Mouse (Mus musculus) embryonic facial prominence, embryonic 13.5 days (tissue): ENCODE data around the gene Sorbs2. TPM values are rescaled to one million over a fixed set of nuclear protein-coding genes. Genes with fewer than 3 reads are reported as not detected.

ENCODE experiments used
- ATAC-seq: fragments of 200-750 bp; cut with Nextera tagmentation; 2 replicates; pipeline ENCODE4 v1.8.0; 2017; ENCODE audit warnings: low read depth; ENCODE audit not compliant: insufficient number of reproducible peaks, insufficient read depth, low FRiP score, low TSS enrichment
- H3K27ac ChIP-seq: fragments of 300-500 bp; sonication (generic); 2 replicates; pipeline ENCODE4 v1.5.1; 2015; ENCODE audit warnings: moderate library complexity, mild to moderate bottlenecking, inconsistent platforms
- H3K27me3 ChIP-seq: fragments of 300-500 bp; sonication (generic); 2 replicates; pipeline ENCODE4 v1.6.1; 2015; ENCODE audit warnings: mild to moderate bottlenecking, inconsistent platforms
- H3K36me3 ChIP-seq: fragments of 300-500 bp; sonication (generic); 2 replicates; pipeline ENCODE4 v1.6.1; 2015; ENCODE audit warnings: mild to moderate bottlenecking, inconsistent platforms
- H3K4me1 ChIP-seq: fragments of 300-500 bp; sonication (generic); 2 replicates; pipeline ENCODE4 v1.6.1; 2015; ENCODE audit warnings: inconsistent platforms
- H3K4me2 ChIP-seq: fragments of 300-500 bp; sonication (generic); 2 replicates; pipeline ENCODE4 v1.6.1; 2015; ENCODE audit warnings: moderate library complexity, mild to moderate bottlenecking, inconsistent platforms
- H3K4me3 ChIP-seq: fragments of 300-500 bp; sonication (generic); 2 replicates; pipeline ENCODE4 v1.5.1; 2015; ENCODE audit warnings: mild to moderate bottlenecking, inconsistent platforms
- H3K9ac ChIP-seq: fragments of 300-500 bp; sonication (generic); 2 replicates; pipeline ENCODE4 v1.6.1; 2015; ENCODE audit warnings: mild to moderate bottlenecking, inconsistent platforms
- H3K9me3 ChIP-seq: fragments of 300-500 bp; sonication (generic); 2 replicates; pipeline ENCODE4 v1.6.1; 2016; ENCODE audit warnings: inconsistent platforms
- WGBS: fragments of 180-500 bp; shearing (Covaris S2); methylation state at CpG from one replicate; pipeline ENCODE4 v1.1.7; 2015; ENCODE audit warnings: mixed read lengths; 5-methylcytosine and 5-hydroxymethylcytosine counted together
- polyA plus RNA-seq: library from polyadenylated mRNA; unstranded; fragments of >200 nt; fragmentation: Nextera tagmentation; extraction: Ambion mirVana; gene quantifications from 2 replicates; pipeline ENCODE4 v1.2.1, GENCODE M21; 2015

The Sorbs2 gene
- polyA plus RNA-seq, 1 experiment from 2014 or later: 24.5 TPM

DNA sequence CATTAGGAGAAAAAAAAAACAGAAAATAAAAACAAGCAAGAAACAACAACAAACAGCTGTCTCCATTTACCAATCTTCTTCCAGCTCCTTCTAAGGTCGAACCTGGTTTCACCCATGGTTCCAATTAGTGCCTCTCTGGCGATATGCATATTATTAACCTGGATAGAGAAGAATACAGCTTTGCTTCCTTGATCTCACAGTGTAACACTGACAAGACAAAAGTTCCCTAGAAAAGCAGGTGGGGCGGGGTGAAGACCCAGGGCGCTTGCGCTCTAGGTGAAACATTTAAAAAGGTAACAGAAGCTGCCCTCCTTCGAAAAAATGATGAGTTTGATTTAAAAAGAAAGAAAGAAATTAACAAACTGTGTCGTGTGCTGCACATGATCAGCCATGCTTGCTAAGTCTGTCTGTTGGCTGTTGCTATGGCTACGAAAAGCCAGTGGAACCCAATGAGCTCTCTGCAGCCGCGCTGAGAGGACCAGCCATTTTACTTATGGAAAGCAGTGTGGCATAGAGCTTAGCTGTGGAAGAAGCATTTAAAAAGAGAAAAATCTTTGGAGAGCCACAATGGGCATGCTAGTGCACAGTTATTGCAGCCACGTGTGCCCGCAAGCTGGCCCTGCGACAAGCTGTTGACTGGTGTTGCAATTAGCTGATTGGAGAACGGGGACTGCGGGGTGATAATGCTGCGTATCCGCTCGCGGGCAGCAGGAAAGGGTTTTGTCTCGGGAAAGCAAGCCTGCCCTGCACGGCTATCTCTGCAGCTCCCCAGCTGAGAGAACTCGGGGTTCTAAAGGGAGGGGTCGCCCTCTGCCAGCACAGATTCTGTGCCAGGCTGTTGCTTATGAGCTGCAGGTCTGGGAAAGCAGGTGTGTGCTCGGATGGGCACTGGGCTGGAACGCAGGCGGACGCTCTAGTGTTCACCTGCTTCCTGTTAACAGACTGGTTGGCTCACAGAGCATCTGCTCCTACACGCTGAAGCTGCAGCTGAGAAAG lies 120.0 kb downstream of the Sorbs2 start:
- Histone ChIP-seq H3K4me2 (peak overlapping the region; percentile 90), H3K27me3 (peaks cover 15% of the 10 kb centered on the region; the same call in 1 of the 2 replicates), H3K36me3 (no peaks in the 10 kb centered on the region), H3K9ac (peak overlapping the region; percentile 72), H3K4me1 (0 out of 2 replicates have a peak, but pooled peaks cover 3% of the 10 kb centered on the region), H3K9me3 (no peaks in the 10 kb centered on the region), H3K4me3 (peak overlapping the region; percentile 62), H3K27ac (peak overlapping the region; percentile 72)
- ATAC-seq: peak; percentile 83
- WGBS: 1% methylated on average over 28 of the region's 28 CpGs

DNA sequence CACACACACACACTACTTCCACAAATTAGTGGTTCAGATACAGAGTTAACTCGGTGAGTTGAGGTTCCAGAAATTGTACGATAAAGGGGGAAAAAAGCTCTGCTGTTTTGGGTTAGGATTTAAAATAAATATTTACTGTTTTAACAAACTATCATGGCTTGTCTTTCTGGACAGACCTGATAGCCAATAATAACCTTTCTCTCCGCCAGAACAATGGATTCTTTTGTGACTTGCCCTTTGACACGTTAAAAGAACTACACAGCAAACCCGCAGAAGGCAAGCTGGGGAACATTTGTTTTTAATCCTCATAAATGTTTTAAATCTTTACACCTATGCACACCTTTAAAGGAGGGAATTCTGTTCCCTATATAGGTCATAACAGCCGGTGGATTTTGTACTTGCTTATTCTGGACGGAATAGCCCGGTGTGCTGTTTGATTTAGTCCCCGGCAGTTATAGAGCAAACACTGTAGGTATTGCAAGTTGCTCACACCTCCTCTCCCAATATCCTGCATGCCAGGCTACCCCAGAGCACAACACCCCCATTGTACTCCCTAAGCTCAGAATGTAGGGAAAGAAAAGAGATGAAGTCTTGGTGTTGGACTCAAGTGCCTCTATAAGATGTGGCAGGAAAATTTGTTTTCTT lies 121.0 kb downstream of the Sorbs2 start:
- Histone ChIP-seq H3K27ac (no peak overlapping the region), H3K36me3 (no peaks in the 10 kb centered on the region), H3K4me3 (peak overlapping the region; percentile 62), H3K27me3 (peaks cover 15% of the 10 kb centered on the region; the same call in 1 of the 2 replicates), H3K4me2 (peak overlapping the region; percentile 90), H3K9me3 (no peaks in the 10 kb centered on the region), H3K4me1 (0 out of 2 replicates have a peak, but pooled peaks cover 3% of the 10 kb centered on the region), H3K9ac (peak overlapping the region; percentile 72; the same call in 1 of the 2 replicates)
- ATAC-seq: no peak
- 21% methylated on average over 9 of the region's 9 CpGs for WGBS

DNA sequence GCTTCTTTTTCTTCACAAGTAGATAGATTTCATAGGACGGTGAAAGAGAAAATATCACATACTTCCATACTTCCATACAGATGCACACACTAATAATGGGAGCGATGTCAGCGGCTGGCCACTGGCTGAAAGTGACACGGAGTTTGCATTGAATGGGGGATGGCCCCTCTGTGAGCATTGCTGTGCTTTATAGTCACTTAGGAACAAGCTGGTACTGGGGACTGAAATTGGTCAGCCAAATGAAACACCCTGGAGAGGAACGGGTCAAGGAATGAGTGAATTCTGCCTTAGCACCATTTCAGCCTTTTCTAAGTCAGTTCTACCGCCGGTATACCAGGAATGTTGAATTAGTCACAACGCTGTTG lies 121.5 kb downstream of the Sorbs2 start:
- Histone ChIP-seq H3K9me3 (no peaks in the 10 kb centered on the region), H3K4me3 (peak overlapping the region; percentile 62), H3K4me1 (0 out of 2 replicates have a peak, but pooled peaks cover 3% of the 10 kb centered on the region), H3K36me3 (no peaks in the 10 kb centered on the region), H3K27me3 (peaks cover 15% of the 10 kb centered on the region; the same call in 1 of the 2 replicates), H3K27ac (no peak overlapping the region), H3K9ac (no peak overlapping the region), H3K4me2 (peak overlapping the region; percentile 90)
- WGBS: 65% methylated on average over 8 of the region's 8 CpGs
- no peak for ATAC-seq

GRCm38 (mm10) chr8:45631023-45631422 lies 123.4 kb downstream of the Sorbs2 start:
- H3K27me3 ChIP-seq: peaks cover 15% of the 10 kb centered on the region; the same call in 1 of the 2 replicates
- WGBS: 69% methylated on average over 8 of the region's 8 CpGs
- no peak overlapping the region for H3K4me2 ChIP-seq
- no peaks in the 10 kb centered on the region for H3K36me3 ChIP-seq
- 0 out of 2 replicates have a peak, but pooled peaks cover 3% of the 10 kb centered on the region for H3K4me1 ChIP-seq
- no peaks in the 10 kb centered on the region for H3K9me3 ChIP-seq
- ATAC-seq: no peak
- no peak overlapping the region for H3K27ac ChIP-seq
- H3K9ac ChIP-seq: no peak overlapping the region
- no peak overlapping the region for H3K4me3 ChIP-seq

DNA sequence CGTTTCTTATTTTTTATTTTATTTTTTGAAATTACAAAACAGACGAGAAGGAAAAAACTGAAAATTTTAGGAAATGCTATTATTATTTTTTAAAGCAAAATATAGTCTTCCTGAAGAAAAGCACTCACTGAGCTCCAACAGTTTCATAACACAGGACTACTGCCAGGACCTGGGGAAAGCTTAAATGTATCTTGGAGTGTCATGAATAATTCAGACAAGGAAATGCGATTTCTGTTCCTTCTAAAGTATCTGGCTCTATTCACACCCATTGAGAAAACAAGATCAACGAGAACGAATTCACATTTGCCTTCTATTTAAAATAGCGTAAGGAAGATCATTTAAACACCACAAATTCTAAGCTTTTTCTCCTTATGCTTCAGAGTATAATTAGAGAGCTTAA lies 127.6 kb downstream of the Sorbs2 start:
- H3K36me3 ChIP-seq: no peaks in the 10 kb centered on the region
- no peak overlapping the region for H3K27ac ChIP-seq
- no peaks in the 10 kb centered on the region for H3K9me3 ChIP-seq
- WGBS: 75% methylated on average over 6 of the region's 6 CpGs
- H3K4me1 ChIP-seq: no peaks in the 10 kb centered on the region
- H3K9ac ChIP-seq: no peak overlapping the region
- no peaks in the 10 kb centered on the region for H3K27me3 ChIP-seq
- H3K4me2 ChIP-seq: no peak overlapping the region
- ATAC-seq: no peak
- H3K4me3 ChIP-seq: no peak overlapping the region

- ATAC-seq: no peak
- no peaks in the 10 kb centered on the region for H3K4me1 ChIP-seq
- WGBS: 90% methylated on average over 1 of the region's 1 CpGs
Observed at GRCm38 (mm10) chr8:45637745-45638144, 130.2 kb downstream of the Sorbs2 start.

DNA sequence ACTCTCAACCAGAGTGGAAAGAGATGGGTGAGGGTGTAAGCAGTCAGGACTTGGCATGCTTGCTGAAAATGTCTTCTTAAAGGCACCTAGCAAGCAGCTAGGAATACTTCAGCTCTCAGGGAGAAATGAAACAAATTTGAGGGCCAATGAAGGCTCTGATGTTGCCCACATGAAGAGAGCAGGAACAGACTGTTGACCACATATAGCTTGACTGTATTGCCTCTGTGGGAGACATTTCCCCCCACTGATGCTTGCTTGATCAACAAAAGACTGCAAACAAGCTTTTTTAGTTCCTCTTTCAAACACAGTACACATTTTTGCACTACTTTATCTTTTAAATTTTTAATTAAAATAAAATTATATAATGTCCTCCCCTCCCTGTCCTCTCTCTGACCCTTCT lies 131.9 kb downstream of the Sorbs2 start:
- Histone ChIP-seq H3K4me1 (no peaks in the 10 kb centered on the region), H3K4me2 (no peak overlapping the region), H3K27me3 (no peaks in the 10 kb centered on the region), H3K9me3 (no peaks in the 10 kb centered on the region), H3K27ac (no peak overlapping the region), H3K9ac (no peak overlapping the region), H3K4me3 (no peak overlapping the region), H3K36me3 (no peaks in the 10 kb centered on the region)
- no peak for ATAC-seq

More at GRCm38 (mm10) chr8:45637745-45638144, 130.2 kb downstream of the Sorbs2 start:
- H3K27ac ChIP-seq: no peak overlapping the region
- H3K9ac ChIP-seq: no peak overlapping the region
- no peaks in the 10 kb centered on the region for H3K9me3 ChIP-seq
- no peaks in the 10 kb centered on the region for H3K36me3 ChIP-seq
- no peak overlapping the region for H3K4me2 ChIP-seq
- H3K27me3 ChIP-seq: no peaks in the 10 kb centered on the region
- H3K4me3 ChIP-seq: no peak overlapping the region

- Histone ChIP-seq H3K9me3 (no peaks in the 10 kb centered on the region), H3K4me3 (no peak overlapping the region), H3K27me3 (no peaks in the 10 kb centered on the region), H3K27ac (no peak overlapping the region), H3K4me2 (no peak overlapping the region), H3K4me1 (no peaks in the 10 kb centered on the region), H3K9ac (no peak overlapping the region), H3K36me3 (no peaks in the 10 kb centered on the region)
- 70% methylated on average over 2 of the region's 2 CpGs for WGBS
- ATAC-seq: no peak
Observed at GRCm38 (mm10) chr8:45644651-45645050, 137.1 kb downstream of the Sorbs2 start.

DNA sequence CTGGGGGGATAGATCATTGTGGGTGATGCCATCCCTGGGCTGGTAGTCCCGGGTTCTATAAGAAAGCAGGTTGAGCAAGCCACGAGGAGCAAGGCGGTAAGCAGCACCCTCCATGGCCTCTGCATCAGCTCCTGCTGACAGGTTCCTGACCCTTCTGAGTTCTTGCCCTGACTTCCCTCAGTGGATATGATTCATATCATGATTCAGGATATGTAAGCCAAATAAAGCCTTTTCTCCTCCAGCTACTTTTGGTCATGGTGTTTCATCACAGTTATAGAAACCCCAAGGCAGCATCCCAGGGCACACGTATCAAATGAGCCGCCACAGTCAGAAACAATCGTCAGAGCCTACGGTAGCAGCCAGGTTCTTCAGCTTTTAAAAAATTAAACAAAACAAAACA lies 141.5 kb downstream of the Sorbs2 start:
- WGBS: 89% methylated on average over 7 of the region's 7 CpGs
- no peak overlapping the region for H3K9ac ChIP-seq
- no peak for ATAC-seq
- H3K4me2 ChIP-seq: no peak overlapping the region
- no peak overlapping the region for H3K27ac ChIP-seq
- H3K27me3 ChIP-seq: no peaks in the 10 kb centered on the region
- no peaks in the 10 kb centered on the region for H3K36me3 ChIP-seq
- H3K4me1 ChIP-seq: 0 out of 2 replicates have a peak, but pooled peaks cover 5% of the 10 kb centered on the region
- no peaks in the 10 kb centered on the region for H3K9me3 ChIP-seq
- no peak overlapping the region for H3K4me3 ChIP-seq

GRCm38 (mm10) chr8:45649966-45650365 lies 142.4 kb downstream of the Sorbs2 start:
- no peak overlapping the region for H3K4me3 ChIP-seq
- H3K36me3 ChIP-seq: no peaks in the 10 kb centered on the region
- 83% methylated on average over 5 of the region's 5 CpGs for WGBS
- no peak overlapping the region for H3K27ac ChIP-seq
- H3K9me3 ChIP-seq: no peaks in the 10 kb centered on the region
- ATAC-seq: no peak
- no peak overlapping the region for H3K4me2 ChIP-seq
- no peaks in the 10 kb centered on the region for H3K27me3 ChIP-seq
- H3K9ac ChIP-seq: no peak overlapping the region
- 0 out of 2 replicates have a peak, but pooled peaks cover 5% of the 10 kb centered on the region for H3K4me1 ChIP-seq

DNA sequence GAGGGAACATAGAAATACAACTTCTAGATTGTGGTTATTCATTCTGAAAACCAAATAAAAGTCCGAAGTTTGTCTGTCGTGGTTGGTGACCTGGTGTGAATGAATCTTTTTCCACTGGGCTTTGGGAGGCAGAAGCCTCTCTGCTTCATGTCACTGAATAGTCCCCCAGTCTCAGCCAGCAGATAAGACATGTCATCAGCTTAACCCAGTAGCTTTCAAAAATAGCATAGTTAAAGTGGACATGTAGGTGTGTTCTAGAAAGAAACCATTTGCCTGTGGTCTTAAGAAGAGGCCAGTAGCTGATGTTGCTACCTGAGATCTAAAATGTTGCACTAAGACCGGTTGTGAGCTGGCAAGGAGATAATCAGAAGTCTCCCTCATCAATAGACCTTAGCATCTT lies 150.4 kb downstream of the Sorbs2 start:
- no peak for ATAC-seq
- Histone ChIP-seq H3K4me3 (no peak overlapping the region), H3K4me1 (peaks cover 22% of the 10 kb centered on the region), H3K36me3 (no peaks in the 10 kb centered on the region), H3K9me3 (no peaks in the 10 kb centered on the region), H3K27ac (no peak overlapping the region), H3K4me2 (no peak overlapping the region), H3K27me3 (no peaks in the 10 kb centered on the region; the same call in 1 of the 2 replicates), H3K9ac (no peak overlapping the region)
- 80% methylated on average over 3 of the region's 3 CpGs for WGBS
